Mouse (Mus musculus) lung, postnatal 4 days (tissue): ENCODE data around the gene D230025D16Rik.
A peak's percentile ranks its signal among the peaks of the same experiment; 100 is the strongest.

Experiments used
- DNase-seq, 2 experiments: peaks; one replicate each; pipeline ENCODE4 v3.0.0; 2021

Gene D230025D16Rik

DNA sequence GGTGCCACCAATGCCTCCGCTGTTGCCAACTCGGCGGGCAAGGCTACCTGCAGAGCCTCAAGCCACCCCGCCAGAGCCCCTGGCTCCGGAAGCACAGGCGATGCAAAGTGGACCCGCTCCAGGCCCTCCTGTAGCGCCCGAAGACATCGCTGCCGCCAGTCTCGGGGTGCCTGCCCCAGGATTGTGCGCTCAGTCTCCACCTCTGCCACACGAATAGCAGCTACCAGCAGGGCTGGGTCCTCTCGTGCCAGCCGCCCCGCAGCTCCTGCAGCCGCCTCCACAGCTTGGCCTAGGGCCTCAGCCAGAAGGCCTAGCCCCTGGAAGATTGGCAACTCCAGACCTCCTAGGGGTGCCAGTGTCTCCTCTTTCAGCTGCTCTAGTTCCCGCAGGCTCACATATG lies 68.5 kb downstream of the D230025D16Rik start:
- peak in 1 of 2 experiments; percentile 27 for DNase-seq

- peak in 1 of 2 experiments; percentile 24 for DNase-seq
These were observed 69.8 kb downstream of the D230025D16Rik start for GRCm38 (mm10) chr8:105294776-105295175.

- DNase-seq = no peak
These were observed 70.3 kb downstream of the D230025D16Rik start for GRCm38 (mm10) chr8:105295256-105295655.

DNA sequence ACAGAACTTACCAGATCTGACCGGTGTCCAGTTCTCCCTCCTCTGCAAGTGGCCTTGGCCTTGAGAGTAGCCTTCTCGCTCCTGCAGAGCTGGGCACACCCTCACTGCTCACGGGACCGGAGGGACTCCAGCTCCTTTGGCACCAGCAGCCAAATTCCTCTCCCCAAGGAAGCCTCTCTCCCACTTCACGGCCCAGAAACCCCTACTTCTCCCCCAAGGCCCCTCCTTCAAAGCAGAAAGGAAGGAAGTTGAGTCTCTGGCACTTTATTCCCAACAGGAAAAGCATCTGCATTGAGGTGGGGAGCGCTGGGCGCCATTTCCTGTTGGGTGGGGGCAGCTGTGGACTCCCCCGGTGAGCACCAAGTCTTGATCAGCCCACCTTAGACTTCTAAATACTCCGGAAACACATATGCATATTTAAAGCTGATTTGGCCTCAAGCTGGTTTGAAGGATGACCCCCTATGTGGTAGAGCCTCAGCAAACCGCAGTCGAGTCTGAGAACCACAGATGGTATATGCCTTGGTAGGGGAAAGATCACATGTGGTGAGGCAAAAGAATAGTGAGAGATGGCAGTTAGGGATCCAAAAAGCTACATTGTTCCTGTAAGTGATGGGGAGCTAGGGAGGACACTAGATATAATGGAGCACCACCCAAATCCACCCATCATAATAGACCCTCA lies 71.1 kb downstream of the D230025D16Rik start, which contains the start of gene Exoc3l:
Gene Exoc3l (minus strand): TSS at position 207 of the 679 bp plus-strand sequence.
- peak; percentile 46 to 67 for DNase-seq

DNA sequence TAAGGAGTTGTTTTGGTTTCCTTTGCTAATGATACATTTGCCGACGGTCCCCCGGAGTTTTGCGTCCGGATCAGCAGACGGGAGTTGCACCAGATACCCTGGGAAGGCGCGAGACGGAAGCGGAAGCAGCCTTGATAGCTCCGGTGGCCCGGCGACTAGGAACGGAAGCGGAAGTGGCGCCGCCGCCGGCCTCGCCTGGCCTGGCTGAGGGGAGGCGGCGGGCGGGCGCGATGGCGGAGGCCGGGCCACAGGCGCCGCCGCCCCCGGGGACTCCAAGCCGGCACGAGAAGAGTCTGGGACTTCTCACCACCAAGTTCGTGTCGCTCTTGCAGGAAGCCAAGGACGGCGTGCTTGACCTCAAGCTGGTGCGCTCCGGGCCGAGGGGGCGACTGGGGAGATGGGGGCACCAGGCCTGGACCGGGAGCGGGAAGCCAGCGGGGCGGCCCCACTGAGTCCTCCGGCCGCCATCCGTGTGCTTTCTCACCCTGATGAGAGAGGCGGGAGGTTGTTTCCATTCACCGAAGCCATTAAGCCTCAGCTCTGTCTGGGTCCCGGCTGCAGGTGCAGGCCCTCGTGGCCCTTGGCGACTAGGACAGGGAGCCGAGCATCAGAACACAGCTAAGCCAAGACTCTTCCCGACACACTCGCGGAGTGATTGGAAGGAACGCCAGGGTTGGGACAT lies 72.7 kb downstream of the D230025D16Rik start, which contains the start of gene E2f4:
Gene E2f4 (plus strand): TSS at position 153 of the 682 bp plus-strand sequence.
- DNase-seq = peak; percentile 94 to 96

DNA sequence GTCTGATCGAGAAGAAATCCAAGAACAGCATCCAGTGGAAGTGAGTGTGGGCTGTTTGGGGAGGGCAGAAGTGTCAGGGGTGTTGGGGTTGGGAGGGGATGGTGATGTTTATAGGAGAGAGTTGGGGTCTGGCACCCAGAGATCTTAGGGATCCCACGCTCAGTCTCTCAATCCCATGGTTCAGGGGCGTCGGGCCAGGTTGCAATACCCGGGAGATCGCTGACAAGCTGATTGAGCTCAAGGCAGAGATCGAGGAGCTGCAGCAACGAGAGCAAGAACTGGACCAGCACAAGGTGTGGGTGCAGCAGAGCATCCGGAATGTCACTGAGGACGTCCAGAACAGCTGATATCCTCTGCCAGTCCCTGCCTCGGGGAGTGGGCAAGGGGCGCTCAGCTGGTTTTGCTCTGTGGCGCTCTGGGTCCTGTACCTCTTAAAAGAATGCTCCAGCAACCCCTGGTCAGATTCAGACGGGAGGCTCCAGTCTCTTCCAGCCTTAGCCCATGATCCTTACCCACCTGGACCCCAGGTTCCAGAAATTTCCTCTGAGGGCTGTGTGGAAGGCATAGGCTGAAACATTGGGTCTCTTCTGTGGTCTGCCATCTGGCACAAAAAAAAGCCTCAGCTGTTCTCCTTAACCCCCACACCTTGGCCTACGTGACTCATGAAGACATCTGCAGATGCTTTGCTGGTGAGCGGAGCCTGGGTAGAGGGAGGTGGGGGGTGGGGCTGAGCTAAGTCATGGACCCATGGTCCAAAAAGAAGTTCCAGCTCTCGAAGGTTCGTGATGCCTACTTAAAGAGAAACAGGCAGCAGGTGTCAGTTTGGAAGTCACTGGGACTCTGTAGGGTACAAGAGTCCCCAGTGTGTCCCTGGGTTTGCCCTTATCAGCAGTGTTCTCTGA lies 73.7 kb downstream of the D230025D16Rik start:
- peak in 1 of 2 experiments; percentile 19 for DNase-seq

GRCm38 (mm10) chr8:105299962-105300361 lies 75.0 kb downstream of the D230025D16Rik start:
- no peak for DNase-seq
